Mouse (Mus musculus): ENCODE results near the gene Mecom.

The Mecom gene

GRCm38 (mm10) chr3:30483006-30483684, 64.7 kb downstream of the Mecom start:
- in situ Hi-C loops (cut with MboI) = no loop called here

GRCm38 (mm10) chr3:30481682-30482081, 66.1 kb downstream of the Mecom start:
- in situ Hi-C loops (cut with MboI) = no loop called here

GRCm38 (mm10) chr3:30480551-30480950, 67.3 kb downstream of the Mecom start:
- in situ Hi-C loops (cut with MboI) = no loop called here

- in situ Hi-C loops (cut with MboI) = no loop called here
Observed at GRCm38 (mm10) chr3:30478252-30478651, 69.6 kb downstream of the Mecom start.

- in situ Hi-C loops (cut with MboI) = no loop called here
Observed at GRCm38 (mm10) chr3:30477008-30477407, 70.8 kb downstream of the Mecom start.

- in situ Hi-C loops (cut with MboI) = no loop called here
Observed at GRCm38 (mm10) chr3:30475591-30475990, 72.2 kb downstream of the Mecom start.

GRCm38 (mm10) chr3:30468068-30468835, 79.6 kb downstream of the Mecom start:
- in situ Hi-C loops (cut with MboI) = no loop called here

GRCm38 (mm10) chr3:30466031-30466650, 81.7 kb downstream of the Mecom start:
- in situ Hi-C loops (cut with MboI) = no loop called here

GRCm38 (mm10) chr3:30464497-30464896, 83.3 kb downstream of the Mecom start:
- in situ Hi-C loops (cut with MboI) = no loop called here

GRCm38 (mm10) chr3:30461831-30462230, 86.0 kb downstream of the Mecom start:
- in situ Hi-C loops (cut with MboI) = no loop called here

- in situ Hi-C loops (cut with MboI) = no loop called here
Observed at GRCm38 (mm10) chr3:30460890-30461578, 86.8 kb downstream of the Mecom start.

GRCm38 (mm10) chr3:30459626-30460025, 88.2 kb downstream of the Mecom start:
- in situ Hi-C loops (cut with MboI) = no loop called here

GRCm38 (mm10) chr3:30457975-30458678, 89.7 kb downstream of the Mecom start:
- in situ Hi-C loops (cut with MboI) = no loop called here

GRCm38 (mm10) chr3:30455902-30456301, 91.9 kb downstream of the Mecom start:
- in situ Hi-C loops (cut with MboI) = no loop called here

- in situ Hi-C loops (cut with MboI) = no loop called here
Observed at GRCm38 (mm10) chr3:30453546-30454455, 94.0 kb downstream of the Mecom start.

GRCm38 (mm10) chr3:30453046-30453445, 94.8 kb downstream of the Mecom start:
- in situ Hi-C loops (cut with MboI) = no loop called here

- in situ Hi-C loops (cut with MboI) = no loop called here
Observed at GRCm38 (mm10) chr3:30452511-30452910, 95.3 kb downstream of the Mecom start.

- in situ Hi-C loops (cut with MboI) = no loop called here
Observed at GRCm38 (mm10) chr3:30450206-30450965, 97.4 kb downstream of the Mecom start.

GRCm38 (mm10) chr3:30448624-30449023, 99.2 kb downstream of the Mecom start:
- in situ Hi-C loops (cut with MboI) = no loop called here

- in situ Hi-C loops (cut with MboI) = no loop called here
Observed at GRCm38 (mm10) chr3:30445970-30446442, 101.8 kb downstream of the Mecom start.
